Mouse (Mus musculus): ENCODE data around the gene Timm8a2. TPM values are rescaled to one million over a fixed set of nuclear protein-coding genes. Genes with fewer than 3 reads are reported as not detected.

Gene Timm8a2
- total RNA-seq, 4 experiments from 2014 or later = not detected

Other genes starting within 250 kb of the Timm8a2 start
- gene Dock9, start 236.8 kb upstream of the Timm8a2 start, total RNA-seq (2022) = 100 to 1,000 TPM; 179 to 210 (median 198) TPM
- gene Ubac2, start 156.1 kb upstream of the Timm8a2 start, total RNA-seq (2022) = 10 to 100 TPM; 40.3 to 47.1 (median 45.1) TPM
- gene Gpr18, start 118.9 kb upstream of the Timm8a2 start, total RNA-seq (2022) = not detected
- 1 to 10 TPM in 2 of 4 experiments, under 1 TPM in 2; 0.50 to 7.3 (median 2.6) TPM for gene Gpr183, start 69.5 kb upstream of the Timm8a2 start, total RNA-seq (2022)
- gene Tm9sf2, start 72.4 kb downstream of the Timm8a2 start, total RNA-seq (2022) = 100 to 1,000 TPM in 3 of 4 experiments, 10 to 100 TPM in 1; 99.6 to 111 (median 105) TPM
- gene Clybl, start 147.0 kb downstream of the Timm8a2 start, total RNA-seq (2022) = 10 to 100 TPM; 28.0 to 33.9 (median 31.6) TPM